Mouse (Mus musculus) neural tube, embryonic 14.5 days (tissue): Measurements from ENCODE around the gene Bmp8a. TPM values are rescaled to one million over a fixed set of nuclear protein-coding genes. Genes with fewer than 3 reads are reported as not detected.
"Not testable (repeated sequence)": the region's sequence is repeated elsewhere in the genome, so short reads cannot be mapped to it uniquely, and the experiment has no call there.

Source experiments
- ATAC-seq: fragments of 200-750 bp; cut with Nextera tagmentation; 2 replicates; pipeline ENCODE4 v1.8.0; 2017; ENCODE audit warnings: low read depth, mild to moderate bottlenecking, moderate TSS enrichment, moderate library complexity
- H3K27ac ChIP-seq: fragments of 300-500 bp; sonication (generic); 2 replicates; pipeline ENCODE4 v1.5.1; 2014; ENCODE audit warnings: low read depth, mild to moderate bottlenecking, control low read depth, low read length, moderate library complexity, mixed read lengths
- H3K27me3 ChIP-seq: fragments of 300-500 bp; sonication (generic); 2 replicates; pipeline ENCODE4 v1.6.1; 2014; ENCODE audit warnings: low read length; ENCODE audit not compliant: control insufficient read depth, insufficient read depth
- H3K36me3 ChIP-seq: fragments of 300-500 bp; sonication (generic); 2 replicates; pipeline ENCODE4 v1.6.1; 2014; ENCODE audit warnings: low read length, mixed read lengths; ENCODE audit not compliant: control insufficient read depth, insufficient read depth
- H3K4me1 ChIP-seq: fragments of 300-500 bp; sonication (generic); 2 replicates; pipeline ENCODE4 v1.6.1; 2014; ENCODE audit warnings: low read length; ENCODE audit not compliant: control insufficient read depth, insufficient read depth
- H3K4me2 ChIP-seq: fragments of 300-500 bp; sonication (generic); 2 replicates; pipeline ENCODE4 v1.6.1; 2014; ENCODE audit warnings: mild to moderate bottlenecking, low read depth, low read length, control low read depth
- H3K4me3 ChIP-seq: fragments of 300-500 bp; sonication (generic); 2 replicates; pipeline ENCODE4 v1.5.1; 2014; ENCODE audit warnings: low read depth, low read length, control low read depth, mixed read lengths
- H3K9ac ChIP-seq: fragments of 300-500 bp; sonication (generic); replicated peaks from 2 replicates; pipeline ENCODE4 v1.6.1; 2014; ENCODE audit warnings: low read depth, mild to moderate bottlenecking, control low read depth, low read length, mixed read lengths
- H3K9me3 ChIP-seq: fragments of 300-500 bp; sonication (generic); 2 replicates; pipeline ENCODE4 v1.6.1; 2016; ENCODE audit warnings: low read length; ENCODE audit not compliant: control insufficient read depth
- WGBS: fragments of 180-500 bp; shearing (Covaris S2); extraction: QIAGEN DNeasy Blood & Tissue Kit; methylation state at CpG from one replicate; pipeline ENCODE4 v1.1.7; 2014; 5-methylcytosine and 5-hydroxymethylcytosine counted together
- polyA plus RNA-seq: library from polyadenylated mRNA; unstranded; fragments of >200 nt; fragmentation: Nextera tagmentation; extraction: Ambion mirVana; gene quantifications from 2 replicates; pipeline ENCODE4 v1.2.1, GENCODE M21; 2014

Gene Bmp8a
- polyA plus RNA-seq, 1 experiment from 2014 or later, result 0.35 TPM

- Histone ChIP-seq H3K9me3 (no peaks in the 10 kb centered on the region), H3K27ac (no peak overlapping the region)
- 86% methylated on average over 6 of the region's 6 CpGs for WGBS
These were observed 58.1 kb downstream of the Bmp8a start for GRCm38 (mm10) chr4:123284731-123285624.

DNA sequence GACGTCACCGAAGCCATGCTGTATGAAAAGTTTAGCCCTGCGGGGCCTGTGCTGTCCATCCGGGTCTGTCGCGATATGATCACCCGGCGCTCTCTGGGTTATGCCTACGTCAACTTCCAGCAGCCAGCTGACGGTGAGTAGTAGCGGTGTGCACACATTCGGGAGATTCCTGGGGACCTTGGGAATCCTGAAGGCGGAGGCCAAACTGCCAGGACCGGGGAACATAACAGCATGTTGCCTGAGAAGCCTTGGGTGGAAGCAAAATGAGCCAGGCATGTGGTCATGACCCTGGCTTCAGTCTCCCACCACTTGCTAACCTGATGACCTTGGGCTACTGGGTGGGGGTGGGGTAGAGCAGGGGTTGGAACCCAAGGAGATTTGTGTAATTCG lies 59.4 kb downstream of the Bmp8a start:
- H3K27ac ChIP-seq, H3K27me3 ChIP-seq, H3K36me3 ChIP-seq, H3K9me3 ChIP-seq: not testable (repeated sequence)
- peak; percentile 22 for ATAC-seq
- Histone ChIP-seq H3K4me3 (peak overlapping the region; percentile 56), H3K4me2 (peak overlapping the region; percentile 90), H3K4me1 (peaks cover 25% of the 10 kb centered on the region), H3K9ac (peak overlapping the region; percentile 47)
- WGBS, result under 1% methylated on average over 12 of the region's 15 CpGs

More at GRCm38 (mm10) chr4:123284731-123285624, 58.1 kb downstream of the Bmp8a start:
- no peak for ATAC-seq
- Histone ChIP-seq H3K4me3 (no peak overlapping the region; the same call in 1 of the 2 replicates), H3K4me2 (peak overlapping the region; percentile 90), H3K27me3 (no peaks in the 10 kb centered on the region), H3K9ac (0 out of 2 replicates have a peak overlapping the region, but pooled peaks have one; percentile 47), H3K36me3 (peaks cover 14% of the 10 kb centered on the region), H3K4me1 (peaks cover 25% of the 10 kb centered on the region)

- peak overlapping the region; percentile 54 for H3K9ac ChIP-seq
- H3K27me3 ChIP-seq, H3K9me3 ChIP-seq, H3K27ac ChIP-seq, H3K36me3 ChIP-seq: not testable (repeated sequence)
- H3K4me2 ChIP-seq, result peak overlapping the region; percentile 90
- peak overlapping the region; percentile 56 for H3K4me3 ChIP-seq
- peak; percentile 68 for ATAC-seq
- peaks cover 25% of the 10 kb centered on the region for H3K4me1 ChIP-seq
- WGBS, result under 1% methylated on average over 39 of the region's 55 CpGs
These were observed 60.0 kb downstream of the Bmp8a start for GRCm38 (mm10) chr4:123282915-123283674.

DNA sequence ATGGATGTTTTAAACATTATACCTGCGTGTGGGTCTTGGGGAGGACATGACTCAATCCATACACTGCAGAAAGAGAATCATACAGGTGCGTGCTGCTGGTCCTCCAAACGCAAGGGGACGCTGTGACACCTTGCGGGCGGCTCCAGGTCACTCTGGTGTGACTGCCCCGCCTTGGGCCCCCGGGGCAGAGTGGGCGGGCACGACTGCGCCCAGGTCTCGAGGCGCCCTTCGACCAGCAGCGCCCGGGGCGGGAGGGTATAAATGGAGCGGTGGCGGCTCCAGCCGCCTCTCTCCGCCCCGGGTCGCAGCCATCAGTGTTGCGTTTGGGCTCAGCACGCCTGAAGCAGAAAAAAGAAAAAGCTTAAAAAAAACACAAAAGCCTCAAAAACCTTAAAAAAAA lies 60.6 kb downstream of the Bmp8a start:
- H3K27ac ChIP-seq, result no peak overlapping the region
- H3K9ac ChIP-seq, result peak overlapping the region; percentile 54
- H3K4me2 ChIP-seq, result peak overlapping the region; percentile 90
- peaks cover 25% of the 10 kb centered on the region for H3K4me1 ChIP-seq
- H3K9me3 ChIP-seq, result no peaks in the 10 kb centered on the region
- peak; percentile 94 for ATAC-seq
- H3K4me3 ChIP-seq, result peak overlapping the region; percentile 56
- under 1% methylated on average over 25 of the region's 25 CpGs for WGBS
- H3K36me3 ChIP-seq, result peaks cover under 1% of the 10 kb centered on the region; the same call in 1 of the 2 replicates
- no peaks in the 10 kb centered on the region for H3K27me3 ChIP-seq

DNA sequence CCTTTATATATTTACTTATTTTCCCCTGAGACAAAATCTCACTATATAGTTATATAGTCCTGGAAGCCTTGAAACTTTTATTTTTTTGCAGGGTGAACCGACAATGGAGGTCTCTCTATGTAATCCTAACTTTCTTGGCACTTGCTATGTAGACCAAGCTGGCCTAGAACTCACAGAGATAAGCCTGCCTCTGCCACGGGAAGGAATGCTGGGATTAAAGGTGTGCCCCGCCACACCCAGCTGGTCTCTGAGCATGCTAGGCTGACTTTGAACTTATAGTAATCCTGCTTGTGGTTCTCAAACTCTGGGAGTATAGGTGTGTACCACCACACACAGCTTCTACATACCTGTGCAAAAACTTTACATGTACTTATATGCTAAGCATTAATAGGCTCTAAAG lies 62.9 kb downstream of the Bmp8a start:
- Histone ChIP-seq H3K4me1 (peaks cover 14% of the 10 kb centered on the region), H3K36me3 (no peaks in the 10 kb centered on the region), H3K9me3 (no peaks in the 10 kb centered on the region), H3K27ac (no peak overlapping the region), H3K9ac (no peak overlapping the region), H3K4me3 (no peak overlapping the region), H3K27me3 (no peaks in the 10 kb centered on the region), H3K4me2 (no peak overlapping the region)
- WGBS, result 80% methylated on average over 3 of the region's 3 CpGs
- ATAC-seq, result no peak

GRCm38 (mm10) chr4:123271063-123271462 lies 72.0 kb downstream of the Bmp8a start:
- H3K9me3 ChIP-seq, result no peaks in the 10 kb centered on the region
- no peaks in the 10 kb centered on the region for H3K4me1 ChIP-seq
- no peak overlapping the region for H3K4me2 ChIP-seq
- no peak overlapping the region for H3K27ac ChIP-seq
- no peaks in the 10 kb centered on the region for H3K36me3 ChIP-seq
- no peak for ATAC-seq
- H3K4me3 ChIP-seq, result no peak overlapping the region
- no peaks in the 10 kb centered on the region for H3K27me3 ChIP-seq
- WGBS, result 90% methylated on average over 3 of the region's 3 CpGs
- no peak overlapping the region for H3K9ac ChIP-seq

Other genes starting within 250 kb of the Bmp8a start
- 0.25 and 0.48 TPM in 2 replicates for gene Bmp8b, start 238.1 kb downstream of the Bmp8a start, polyA plus RNA-seq
- 0.33 and 0.67 TPM in 2 replicates for gene Oxct2b, start 227.0 kb downstream of the Bmp8a start, polyA plus RNA-seq
- 54.8 and 56.0 TPM in 2 replicates for gene Ppie, start 203.3 kb downstream of the Bmp8a start, polyA plus RNA-seq
- gene Hpcal4, start 160.0 kb downstream of the Bmp8a start, polyA plus RNA-seq, result 21.7 and 43.0 TPM in 2 replicates
- 0.22 TPM in 1 of 2 replicates, not detected in the other for gene Nt5c1a, start 141.7 kb downstream of the Bmp8a start, polyA plus RNA-seq
- 3.5 and 9.3 TPM in 2 replicates for gene Heyl, start 109.7 kb downstream of the Bmp8a start, polyA plus RNA-seq
- gene Pabpc4, start 80.9 kb downstream of the Bmp8a start, polyA plus RNA-seq, result 27.3 and 30.2 TPM in 2 replicates
- gene Oxct2a, start 19.6 kb downstream of the Bmp8a start, polyA plus RNA-seq, result not detected in 2 replicates